Mouse (Mus musculus): ENCODE measurements around the gene Gspt2. TPM values are rescaled to one million over a fixed set of nuclear protein-coding genes. Genes with fewer than 3 reads are reported as not detected.
"Not testable (repeated sequence)": the region's sequence is repeated elsewhere in the genome, so short reads cannot be mapped to it uniquely, and the experiment has no call there.

Gene Gspt2
- 17.7 and 20.5 TPM in 2 replicates for polyA plus RNA-seq (2015; fragmentation: Nextera tagmentation; extraction: Ambion mirVana)

DNA sequence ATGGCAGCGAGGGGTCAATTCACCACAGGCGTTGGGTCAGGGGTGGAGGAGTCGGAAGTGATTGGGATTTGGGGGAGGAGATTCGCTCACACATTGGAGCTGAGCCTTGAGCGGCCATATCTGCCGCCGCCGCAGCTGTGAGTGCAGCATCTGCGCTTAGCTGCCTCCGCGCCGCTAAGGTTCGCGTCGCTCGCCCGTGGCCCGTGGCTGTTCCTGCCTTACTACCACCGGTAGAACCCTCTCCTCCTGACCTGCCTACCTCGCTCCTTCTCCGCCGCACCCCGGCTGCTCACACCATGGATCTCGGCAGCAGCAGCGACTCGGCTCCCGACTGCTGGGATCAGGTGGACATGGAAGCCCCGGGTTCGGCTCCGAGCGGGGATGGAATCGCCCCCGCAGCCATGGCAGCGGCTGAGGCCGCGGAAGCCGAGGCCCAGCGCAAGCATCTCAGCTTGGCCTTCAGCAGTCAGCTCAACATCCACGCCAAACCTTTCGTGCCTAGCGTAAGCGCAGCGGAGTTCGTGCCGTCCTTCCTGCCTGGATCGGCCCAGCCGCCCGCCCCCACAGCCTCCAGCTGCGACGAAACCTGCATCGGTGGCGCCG lies at the start of gene Gspt2:
TSS of gene Gspt2 (plus strand) at position 109 of the 603 bp plus-strand sequence.
- Histone ChIP-seq H3K9ac (replicated peaks) (peak within 1 kb of the TSS; percentile 65), H3K27me3 (peaks cover 2% of the 10 kb centered on the region; the same call in 1 of the 2 replicates), H3K4me2 (replicated peaks) (peak within 1 kb of the TSS; percentile 60), H3K4me1 (replicated peaks) (peaks cover 16% of the 10 kb centered on the region), H3K9me3 (no peaks in the 10 kb centered on the region), H3K36me3 (peaks cover 3% of the 10 kb centered on the region; the same call in 1 of the 2 replicates), H3K4me3 (replicated peaks) (peak within 1 kb of the TSS; percentile 49), H3K27ac (peak within 1 kb of the TSS; percentile 67)
- WGBS: 21% methylated on average over 50 of the region's 53 CpGs
- ATAC-seq: peak; percentile 97

DNA sequence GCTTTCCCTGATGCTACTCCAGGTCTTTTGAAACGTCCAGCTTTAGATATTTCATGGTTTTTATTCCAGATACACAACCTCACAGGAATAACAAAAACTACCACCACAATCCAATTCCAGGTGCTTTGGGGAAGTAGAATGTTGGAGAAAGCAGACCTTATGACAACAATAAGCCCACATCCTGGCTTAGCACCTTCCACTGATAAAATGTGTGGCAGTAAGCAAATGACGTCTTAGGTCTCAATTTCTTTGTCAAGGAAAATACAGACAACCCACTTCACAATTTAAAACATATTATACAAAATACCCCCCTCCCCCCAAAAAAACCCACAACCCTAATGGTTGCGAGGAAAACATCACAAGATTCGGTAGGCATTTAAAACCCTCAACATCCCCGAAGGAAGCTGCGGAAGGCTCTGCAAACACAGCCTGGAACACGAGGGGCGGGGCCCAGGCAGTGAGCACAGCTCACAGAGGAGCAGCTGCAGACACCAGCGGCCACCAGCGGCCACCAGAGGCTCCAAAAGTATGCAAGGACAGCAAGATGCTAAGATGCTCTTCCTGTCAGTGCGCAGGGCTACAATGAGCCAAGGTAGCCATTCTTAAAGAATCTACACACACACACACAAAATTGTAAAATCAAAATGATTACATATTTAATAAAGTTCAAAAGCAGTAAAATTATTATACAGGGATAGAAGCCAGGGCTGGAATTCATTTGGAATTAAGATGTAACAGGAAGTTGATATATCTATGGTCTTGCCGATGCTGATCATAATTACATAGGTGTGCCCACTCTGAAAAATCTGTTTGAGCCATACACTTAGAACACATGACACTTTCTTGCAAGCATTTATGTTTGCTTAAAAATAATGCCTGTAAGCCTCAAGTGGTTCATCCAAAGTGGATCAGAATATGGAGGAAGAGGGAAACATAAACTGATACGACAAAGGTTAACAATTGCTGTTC lies 10.8 kb upstream of the Gspt2 start:
- no peaks in the 10 kb centered on the region for H3K9me3 ChIP-seq
- H3K9ac ChIP-seq (replicated peaks): no peak overlapping the region
- H3K36me3 ChIP-seq: no peaks in the 10 kb centered on the region

DNA sequence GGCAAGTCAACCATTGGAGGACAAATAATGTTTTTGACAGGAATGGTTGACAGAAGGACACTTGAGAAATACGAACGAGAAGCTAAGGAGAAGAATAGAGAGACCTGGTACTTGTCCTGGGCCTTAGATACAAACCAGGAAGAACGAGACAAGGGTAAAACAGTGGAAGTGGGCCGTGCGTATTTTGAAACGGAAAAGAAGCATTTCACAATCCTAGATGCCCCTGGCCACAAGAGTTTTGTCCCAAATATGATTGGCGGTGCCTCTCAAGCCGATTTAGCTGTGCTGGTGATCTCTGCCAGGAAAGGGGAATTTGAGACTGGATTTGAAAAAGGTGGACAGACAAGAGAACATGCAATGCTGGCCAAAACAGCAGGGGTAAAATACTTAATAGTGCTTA lies 1.0 kb downstream of the Gspt2 start:
- peak overlapping the region; percentile 65 for H3K9ac ChIP-seq (replicated peaks)
- H3K36me3 ChIP-seq: peaks cover 3% of the 10 kb centered on the region; the same call in 1 of the 2 replicates
- H3K27ac ChIP-seq: no peak overlapping the region
- H3K4me1 ChIP-seq (replicated peaks): peaks cover 16% of the 10 kb centered on the region
- H3K4me2 ChIP-seq (replicated peaks): peak overlapping the region; percentile 60
- ATAC-seq: no peak
- H3K9me3 ChIP-seq: no peaks in the 10 kb centered on the region
- H3K4me3 ChIP-seq (replicated peaks): peak overlapping the region; percentile 49
- H3K27me3 ChIP-seq: peaks cover 2% of the 10 kb centered on the region; the same call in 1 of the 2 replicates
- 73% methylated on average over 8 of the region's 8 CpGs for WGBS

More for the DNA sequence above, 10.8 kb upstream of the Gspt2 start:
- no peaks in the 10 kb centered on the region for H3K4me1 ChIP-seq (replicated peaks)
- peak; percentile 100 for ATAC-seq
- H3K27me3 ChIP-seq: peaks cover 13% of the 10 kb centered on the region; the same call in 1 of the 2 replicates
- peak overlapping the region; percentile 34 for H3K4me2 ChIP-seq (replicated peaks)
- H3K27ac ChIP-seq: no peak overlapping the region
- WGBS: 34% methylated on average over 13 of the region's 13 CpGs
- H3K4me3 ChIP-seq (replicated peaks): peak overlapping the region; percentile 26

DNA sequence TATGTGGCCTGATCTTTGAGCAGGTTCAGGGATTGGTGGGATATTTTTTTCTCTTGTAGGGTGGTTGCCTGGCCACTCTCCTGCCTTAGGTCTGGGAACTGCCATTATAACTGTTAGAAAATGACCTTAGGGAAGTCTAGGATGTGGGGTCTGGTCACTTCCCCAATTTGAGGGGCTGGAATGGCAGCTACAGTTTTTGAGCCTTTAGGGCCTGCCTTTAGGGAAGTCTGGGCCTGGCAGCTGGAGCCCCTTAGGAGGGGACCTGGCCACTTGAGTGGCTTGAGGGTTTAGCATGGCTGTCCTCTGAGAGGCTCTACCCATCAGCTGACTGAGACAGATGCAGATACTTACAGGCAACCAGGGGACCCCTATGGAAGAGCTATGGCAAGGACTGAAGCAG lies 12.7 kb downstream of the Gspt2 start:
- Histone ChIP-seq H3K4me2 (replicated peaks) (no peak overlapping the region), H3K36me3 (no peaks in the 10 kb centered on the region), H3K4me3 (replicated peaks) (no peak overlapping the region), H3K27ac (no peak overlapping the region), H3K4me1 (replicated peaks) (no peaks in the 10 kb centered on the region), H3K27me3 (peaks cover 3% of the 10 kb centered on the region; the same call in 1 of the 2 replicates), H3K9me3 (no peaks in the 10 kb centered on the region), H3K9ac (replicated peaks) (no peak overlapping the region)
- ATAC-seq: no peak

DNA sequence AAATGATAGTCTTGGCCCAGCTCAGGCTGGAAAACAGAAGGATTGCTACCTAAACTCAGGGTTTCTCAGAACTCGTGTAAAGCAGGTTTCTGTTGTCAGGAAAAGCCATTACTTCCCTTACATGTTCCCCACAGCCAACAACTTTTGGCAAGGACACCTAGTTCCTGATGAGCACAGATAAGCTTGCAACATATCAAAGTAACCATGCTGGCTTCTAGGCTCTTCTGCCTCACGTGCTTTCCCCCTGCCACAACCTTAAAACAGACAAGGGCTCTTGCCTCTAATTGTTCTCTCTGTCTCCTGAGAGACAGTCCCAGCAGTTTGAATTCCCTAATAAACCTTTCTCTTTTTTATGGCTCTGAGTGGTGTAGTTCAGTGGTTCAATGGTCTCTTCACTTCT lies 21.9 kb downstream of the Gspt2 start:
- WGBS: 62% methylated on average over 2 of the region's 2 CpGs
- Histone ChIP-seq H3K4me3 (replicated peaks) (no peak overlapping the region), H3K4me2 (replicated peaks) (no peak overlapping the region), H3K4me1 (replicated peaks) (no peaks in the 10 kb centered on the region), H3K27me3 (peaks cover 6% of the 10 kb centered on the region; the same call in 1 of the 2 replicates), H3K9ac (replicated peaks) (no peak overlapping the region), H3K27ac (no peak overlapping the region), H3K9me3 (no peaks in the 10 kb centered on the region), H3K36me3 (no peaks in the 10 kb centered on the region)
- ATAC-seq: no peak

DNA sequence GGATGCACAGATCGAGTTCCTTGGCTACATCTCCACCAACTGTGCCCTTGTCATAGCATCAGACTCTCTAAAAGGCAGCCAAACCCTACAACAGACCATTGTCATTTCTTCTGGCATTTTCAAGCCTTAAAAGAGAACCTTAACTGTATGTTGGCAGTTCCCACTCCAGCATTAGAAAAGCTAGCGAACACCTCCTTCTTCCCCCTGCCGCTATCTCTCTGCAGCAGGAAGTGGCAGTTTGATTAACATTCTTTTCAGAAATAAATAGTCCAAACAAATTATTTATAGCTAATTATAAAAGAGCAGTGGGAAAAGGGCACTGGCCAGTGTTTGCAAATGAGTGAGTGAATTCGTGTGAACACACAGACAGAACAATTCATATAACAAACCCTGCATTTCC lies 34.9 kb downstream of the Gspt2 start:
- H3K27me3 ChIP-seq: no peaks in the 10 kb centered on the region
- WGBS: 57% methylated on average over 4 of the region's 4 CpGs
- no peaks in the 10 kb centered on the region for H3K36me3 ChIP-seq
- no peak overlapping the region for H3K27ac ChIP-seq
- no peaks in the 10 kb centered on the region for H3K4me1 ChIP-seq (replicated peaks)
- no peak overlapping the region for H3K4me3 ChIP-seq (replicated peaks)
- no peak overlapping the region for H3K4me2 ChIP-seq (replicated peaks)
- no peaks in the 10 kb centered on the region for H3K9me3 ChIP-seq
- no peak overlapping the region for H3K9ac ChIP-seq (replicated peaks)
- no peak for ATAC-seq

DNA sequence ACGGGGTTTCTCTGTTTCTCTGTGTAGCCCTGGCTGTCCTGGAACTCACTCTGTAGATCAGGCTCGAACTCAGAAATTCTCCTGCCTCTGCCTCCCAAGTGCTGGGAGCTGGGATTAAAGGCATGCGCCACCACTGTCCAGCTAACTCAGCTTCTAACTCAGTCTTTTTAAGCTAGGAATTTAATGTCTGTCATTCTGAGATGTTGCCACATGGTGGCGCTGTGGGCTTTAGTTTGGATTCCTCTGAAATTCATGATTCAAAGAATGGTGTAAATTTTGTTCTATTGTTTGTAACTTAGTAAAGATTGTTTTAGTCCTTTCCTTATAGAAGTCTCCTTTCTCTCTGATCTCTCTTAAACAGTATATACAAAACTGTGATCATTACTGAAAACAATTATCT lies 39.1 kb downstream of the Gspt2 start:
- H3K9ac ChIP-seq (replicated peaks): no peak overlapping the region
- H3K4me1 ChIP-seq (replicated peaks): no peaks in the 10 kb centered on the region
- no peaks in the 10 kb centered on the region for H3K9me3 ChIP-seq
- H3K4me3 ChIP-seq (replicated peaks): no peak overlapping the region
- H3K36me3 ChIP-seq: no peaks in the 10 kb centered on the region
- 49% methylated on average over 4 of the region's 4 CpGs for WGBS
- no peak overlapping the region for H3K4me2 ChIP-seq (replicated peaks)
- H3K27ac ChIP-seq: no peak overlapping the region
- no peak for ATAC-seq
- H3K27me3 ChIP-seq: no peaks in the 10 kb centered on the region

DNA sequence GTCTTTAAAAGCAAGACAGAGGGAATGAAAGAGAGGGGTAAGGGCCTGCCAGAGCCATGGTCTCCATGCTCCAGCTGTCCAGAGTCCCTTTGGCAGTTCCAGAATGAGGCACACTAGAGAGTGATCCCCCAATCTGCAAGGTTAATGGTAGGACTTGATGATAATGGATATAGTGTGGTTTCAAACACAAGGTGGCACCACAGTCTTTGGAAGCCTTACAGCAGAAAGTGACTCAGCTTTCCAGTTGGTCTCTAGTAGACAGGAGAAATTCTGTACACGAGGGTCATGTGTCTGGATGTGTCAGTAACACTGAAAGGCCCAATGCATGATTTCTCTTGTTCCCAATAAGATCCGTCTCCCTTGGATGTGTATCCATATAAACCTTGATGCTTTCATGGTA lies 45.7 kb downstream of the Gspt2 start:
- not testable (repeated sequence) for H3K9me3 ChIP-seq; H3K4me3 ChIP-seq (replicated peaks); H3K4me2 ChIP-seq (replicated peaks); H3K4me1 ChIP-seq (replicated peaks); H3K9ac ChIP-seq (replicated peaks); H3K27ac ChIP-seq; H3K36me3 ChIP-seq; ATAC-seq; H3K27me3 ChIP-seq
- no CpG with 5 or more reads among the region's 2 CpGs for WGBS

DNA sequence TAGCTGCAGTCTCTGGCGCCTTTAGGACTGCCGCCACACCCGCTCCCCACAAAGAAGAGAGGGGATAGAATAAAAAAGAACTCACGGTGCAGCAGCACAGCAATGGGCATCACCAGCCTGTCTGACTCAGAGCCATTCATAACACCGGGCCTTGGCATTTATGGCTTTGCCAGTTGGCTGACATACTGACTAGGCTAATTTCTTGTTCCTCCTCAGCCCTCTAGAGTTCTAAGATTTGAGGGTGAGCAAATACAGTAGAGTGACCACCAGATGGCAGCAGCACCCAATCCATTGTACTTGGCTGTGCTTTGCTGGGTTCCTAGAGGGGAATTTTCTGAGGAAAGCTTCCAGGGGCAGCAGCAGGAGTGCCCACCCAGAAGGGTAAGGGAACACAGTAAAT lies 53.7 kb downstream of the Gspt2 start:
- H3K9me3 ChIP-seq; H3K4me1 ChIP-seq (replicated peaks); H3K27me3 ChIP-seq; H3K36me3 ChIP-seq; H3K9ac ChIP-seq (replicated peaks); H3K4me3 ChIP-seq (replicated peaks); H3K4me2 ChIP-seq (replicated peaks); H3K27ac ChIP-seq: not testable (repeated sequence)
- peak; percentile 68 for ATAC-seq
- WGBS: 83% methylated on average over 5 of the region's 5 CpGs

Other genes starting within 250 kb of the Gspt2 start
- gene Maged1, start 93.9 kb upstream of the Gspt2 start, polyA plus RNA-seq (2015; fragmentation: Nextera tagmentation; extraction: Ambion mirVana): 1,114 and 1,161 TPM in 2 replicates
- 1.4 and 1.5 TPM in 2 replicates for gene Zxdb, start 88.5 kb downstream of the Gspt2 start, polyA plus RNA-seq (2015; fragmentation: Nextera tagmentation; extraction: Ambion mirVana)

All from midbrain, embryonic 13.5 days (tissue).